Mouse (Mus musculus) megakaryocyte, embryonic 14.5 days (primary cell): ENCODE results near the gene U2af2.

Source experiments
- FLI1 ChIP-seq: IDR thresholded peaks from 2 replicates; pipeline ENCODE4 v1.6.1; 2012; ENCODE audit warnings: low read length, inconsistent platforms, mixed read lengths
- GATA1 ChIP-seq: IDR thresholded peaks from 3 replicates; pipeline ENCODE4 v1.6.1; 2012; ENCODE audit warnings: mixed read lengths, low read length, inconsistent platforms, borderline replicate concordance

- TF ChIP-seq GATA1 (no peak), FLI1 (no peak)
These were observed 18.9 kb downstream of the U2af2 start for GRCm38 (mm10) chr7:5080815-5081214.
